Mouse (Mus musculus) macrophage (primary cell): ENCODE measurements around the gene Zfp626. TPM values are rescaled to one million over a fixed set of nuclear protein-coding genes. Genes with fewer than 3 reads are reported as not detected.
A peak's percentile ranks its signal among the peaks of the same experiment; 100 is the strongest.
"Not testable (repeated sequence)": the region's sequence is repeated elsewhere in the genome, so short reads cannot be mapped to it uniquely, and the experiment has no call there.

Experiments used
- H3K27ac ChIP-seq: fragments of 350-480 bp; formaldehyde crosslinking; 2 replicates; pipeline ENCODE4 v1.9.0; 2021
- H3K36me3 ChIP-seq: fragments of 350-480 bp; formaldehyde crosslinking; 2 replicates; pipeline ENCODE4 v1.9.0; 2021; ENCODE audit errors: inconsistent target
- H3K4me3 ChIP-seq: fragments of 350-480 bp; formaldehyde crosslinking; 2 replicates; pipeline ENCODE4 v1.9.0; 2021; ENCODE audit errors: inconsistent target
- H3K79me2 ChIP-seq: fragments of 350-480 bp; formaldehyde crosslinking; 2 replicates; pipeline ENCODE4 v1.9.0; 2021; ENCODE audit errors: inconsistent target
- WGBS: methylation state at CpG from one replicate; pipeline ENCODE4 v1.1.7; 2026; ENCODE audit warnings: inconsistent platforms; ENCODE audit not compliant: missing documents; 5-methylcytosine and 5-hydroxymethylcytosine counted together
- polyA plus RNA-seq: library from polyadenylated mRNA; stranded (reverse); fragments of 250-400 nt; gene quantifications from 3 replicates; pipeline ENCODE4 v1.2.4, GENCODE M21; 2018; ENCODE audit warnings: inconsistent platforms

Zfp626 gene
- polyA plus RNA-seq, 1 experiment from 2014 or later = 4.1 TPM

DNA sequence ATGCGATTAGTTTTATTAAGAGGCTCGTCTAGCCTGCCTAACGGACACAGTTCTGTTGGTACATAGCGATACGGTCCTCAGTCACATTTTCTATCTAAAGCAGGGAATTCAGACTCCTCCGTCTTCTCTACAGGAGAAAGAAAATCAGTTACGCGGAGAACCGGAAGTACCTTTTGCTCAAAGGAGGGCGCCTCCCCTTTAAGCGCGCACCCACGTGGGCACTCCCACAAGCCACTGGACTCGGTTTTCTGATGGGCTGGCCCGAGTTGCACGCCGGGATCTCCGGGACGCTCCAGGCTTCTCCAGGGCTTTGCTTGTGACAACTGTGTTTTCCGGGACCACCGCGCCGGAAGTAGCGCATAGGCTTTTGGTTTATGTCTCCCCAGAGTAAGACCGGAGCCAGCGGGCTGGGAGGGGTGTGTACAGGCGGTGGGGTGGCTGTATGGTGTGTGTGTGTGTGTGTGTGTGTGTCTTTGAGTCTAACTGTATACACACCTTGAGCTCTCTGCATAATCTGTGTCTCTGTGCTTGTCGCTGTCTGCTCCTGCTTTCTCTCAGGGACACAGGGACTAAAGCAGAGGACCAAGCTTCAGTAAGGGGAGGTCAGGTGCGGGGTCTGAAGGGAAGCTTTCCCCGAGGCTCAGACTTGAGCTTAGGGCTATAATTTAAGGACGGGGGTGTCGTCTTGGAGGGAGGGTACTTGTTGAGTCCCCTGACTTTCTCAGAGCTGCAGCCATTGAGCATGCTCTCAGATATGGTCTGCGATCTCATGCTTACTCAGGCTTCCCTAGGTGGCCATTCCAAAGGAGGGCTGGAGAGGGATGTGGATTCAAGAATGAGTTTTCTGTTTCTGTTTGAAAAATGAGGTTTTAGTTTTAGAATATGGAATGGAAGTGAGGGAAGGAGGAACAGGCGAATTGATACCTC lies 31.6 kb downstream of the Zfp626 start, which contains the start of gene Zfp59:
Zfp59 (plus strand) TSS at position 285 of the 927 bp plus-strand sequence.
- peaks cover 20% of the 10 kb centered on the region for H3K79me2 ChIP-seq
- WGBS = 4% methylated on average over 32 of the region's 34 CpGs
- peak within 1 kb of the TSS; percentile 59 for H3K4me3 ChIP-seq
- no peaks in the 10 kb centered on the region for H3K36me3 ChIP-seq
- H3K27ac ChIP-seq = peak within 1 kb of the TSS; percentile 52

DNA sequence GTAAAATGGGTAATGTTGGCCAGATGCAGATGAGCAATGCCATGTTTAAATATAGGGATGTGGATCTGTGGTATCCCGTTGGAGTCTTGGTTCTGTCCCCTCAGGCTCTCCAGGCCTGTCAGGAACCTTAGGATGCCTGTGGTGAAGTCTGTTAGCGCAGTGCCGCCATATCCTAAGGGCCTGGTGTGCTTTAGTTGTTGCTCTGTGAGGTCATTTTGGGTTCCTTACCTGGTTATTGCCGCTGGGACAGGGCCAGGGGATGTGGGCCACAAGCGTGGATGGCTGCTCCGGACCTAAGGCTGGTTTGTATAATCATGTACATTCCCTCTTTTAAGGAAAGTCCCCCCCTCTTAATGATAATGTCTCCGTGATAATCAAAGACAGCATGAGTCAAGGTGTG lies 32.6 kb downstream of the Zfp626 start:
- peaks cover 20% of the 10 kb centered on the region for H3K79me2 ChIP-seq
- no peak overlapping the region for H3K27ac ChIP-seq
- no peak overlapping the region for H3K4me3 ChIP-seq
- peaks cover 3% of the 10 kb centered on the region; the same call in 1 of the 2 replicates for H3K36me3 ChIP-seq
- WGBS = 98% methylated on average over 7 of the region's 7 CpGs

DNA sequence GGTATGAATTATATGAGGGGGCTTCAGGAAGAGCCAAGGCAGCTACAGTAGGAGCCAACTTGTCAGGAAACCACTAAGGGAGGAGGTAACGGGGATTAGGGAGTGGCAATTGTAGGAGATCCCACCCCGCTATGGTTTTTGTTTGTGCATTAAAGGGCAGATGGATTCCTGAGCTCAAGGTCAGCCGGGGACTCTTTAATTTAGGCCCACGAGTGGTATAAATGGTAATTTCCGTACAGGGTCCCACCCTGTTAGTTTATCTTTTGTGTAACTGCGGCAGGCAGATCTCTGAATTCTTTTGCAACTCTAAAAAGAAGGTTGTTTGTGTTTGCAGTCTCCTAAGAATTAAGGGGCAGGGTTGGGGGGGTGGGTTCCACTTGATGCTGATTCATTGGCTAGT lies 33.1 kb downstream of the Zfp626 start:
- peaks cover 20% of the 10 kb centered on the region for H3K79me2 ChIP-seq
- 93% methylated on average over 6 of the region's 6 CpGs for WGBS
- H3K27ac ChIP-seq = no peak overlapping the region
- H3K4me3 ChIP-seq = no peak overlapping the region
- H3K36me3 ChIP-seq = peaks cover 8% of the 10 kb centered on the region

DNA sequence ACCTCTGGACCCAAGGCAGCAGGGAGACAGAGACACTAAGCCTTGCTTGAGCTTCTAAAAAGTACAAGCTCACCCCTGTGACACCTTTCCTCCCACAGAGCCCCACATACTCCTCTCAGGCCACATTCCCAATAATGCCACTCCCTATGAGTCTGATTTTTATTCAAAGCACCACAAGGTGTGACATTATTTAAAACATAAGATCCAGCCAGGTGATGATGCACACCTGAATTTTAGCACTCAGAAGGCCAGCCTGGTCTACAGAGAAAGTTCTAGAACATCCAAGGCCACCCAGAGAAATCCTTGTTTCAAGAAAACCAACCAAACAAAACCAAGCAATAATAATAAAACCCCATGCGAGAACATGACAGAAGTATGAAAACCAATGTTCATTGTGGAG lies 50.2 kb downstream of the Zfp626 start, which contains the start of gene Zfp607a:
Zfp607a (plus strand) TSS at position 301 of the 400 bp plus-strand sequence.
- 100% methylated on average over 1 of the region's 1 CpGs for WGBS
- Histone ChIP-seq H3K4me3 (no peak within 1 kb of the TSS), H3K27ac (no peak within 1 kb of the TSS)

DNA sequence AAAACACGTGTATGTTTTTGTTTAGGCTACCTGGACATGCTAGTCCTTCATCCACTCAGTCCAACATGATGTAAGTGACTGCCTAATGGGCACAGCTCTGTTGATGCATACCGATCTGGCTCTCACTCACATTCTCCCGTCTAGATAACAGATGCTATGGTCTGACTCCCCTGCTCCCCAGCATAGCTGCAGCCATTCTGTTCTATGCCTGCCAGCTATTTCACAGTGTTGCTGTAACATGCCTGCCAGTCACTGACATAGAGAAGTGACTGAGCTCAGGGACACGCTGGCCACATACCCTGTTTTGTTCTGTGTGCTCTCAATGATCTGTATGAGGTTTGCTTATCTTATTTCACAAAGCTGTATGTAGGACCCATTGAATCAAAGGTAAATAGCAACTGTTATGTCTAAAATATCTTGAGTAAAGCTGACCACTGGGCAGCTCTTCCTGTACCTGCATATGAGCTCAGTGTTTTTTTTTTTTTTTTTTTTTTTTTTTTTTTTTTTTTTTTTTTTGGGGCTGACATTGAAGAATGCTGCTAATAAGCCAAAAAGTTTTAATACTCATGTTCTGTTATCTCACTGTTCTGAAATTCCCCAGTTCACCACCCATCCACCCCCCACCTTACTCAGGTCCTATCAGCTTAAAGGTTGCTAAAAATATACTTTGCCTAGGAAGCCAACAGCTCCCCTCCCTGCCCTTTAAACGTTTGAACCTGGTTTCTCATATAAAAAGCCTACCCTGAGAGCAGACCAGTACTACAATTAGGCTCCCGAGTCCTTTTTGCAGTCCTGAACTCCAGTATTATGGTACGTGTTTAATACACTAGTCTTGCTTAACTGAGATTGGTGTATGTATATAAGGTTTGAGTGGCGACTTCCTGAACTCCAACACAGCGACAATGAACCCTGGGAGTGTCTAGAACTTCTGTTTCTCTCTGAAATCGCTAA lies 52.6 kb downstream of the Zfp626 start:
- Histone ChIP-seq H3K4me3 (peak overlapping the region; percentile 68), H3K27ac (peak overlapping the region; percentile 77), H3K36me3 (peaks cover 7% of the 10 kb centered on the region; the same call in 1 of the 2 replicates), H3K79me2 (peaks cover 16% of the 10 kb centered on the region; the same call in 1 of the 2 replicates)
- whole genome bisulfite sequencing = 36% methylated on average over 10 of the region's 10 CpGs

More for the DNA sequence above, 50.2 kb downstream of the Zfp626 start, which contains the start of gene Zfp607a:
- H3K36me3 ChIP-seq = peaks cover 13% of the 10 kb centered on the region; the same call in 1 of the 2 replicates
- peaks cover 11% of the 10 kb centered on the region; the same call in 1 of the 2 replicates for H3K79me2 ChIP-seq

DNA sequence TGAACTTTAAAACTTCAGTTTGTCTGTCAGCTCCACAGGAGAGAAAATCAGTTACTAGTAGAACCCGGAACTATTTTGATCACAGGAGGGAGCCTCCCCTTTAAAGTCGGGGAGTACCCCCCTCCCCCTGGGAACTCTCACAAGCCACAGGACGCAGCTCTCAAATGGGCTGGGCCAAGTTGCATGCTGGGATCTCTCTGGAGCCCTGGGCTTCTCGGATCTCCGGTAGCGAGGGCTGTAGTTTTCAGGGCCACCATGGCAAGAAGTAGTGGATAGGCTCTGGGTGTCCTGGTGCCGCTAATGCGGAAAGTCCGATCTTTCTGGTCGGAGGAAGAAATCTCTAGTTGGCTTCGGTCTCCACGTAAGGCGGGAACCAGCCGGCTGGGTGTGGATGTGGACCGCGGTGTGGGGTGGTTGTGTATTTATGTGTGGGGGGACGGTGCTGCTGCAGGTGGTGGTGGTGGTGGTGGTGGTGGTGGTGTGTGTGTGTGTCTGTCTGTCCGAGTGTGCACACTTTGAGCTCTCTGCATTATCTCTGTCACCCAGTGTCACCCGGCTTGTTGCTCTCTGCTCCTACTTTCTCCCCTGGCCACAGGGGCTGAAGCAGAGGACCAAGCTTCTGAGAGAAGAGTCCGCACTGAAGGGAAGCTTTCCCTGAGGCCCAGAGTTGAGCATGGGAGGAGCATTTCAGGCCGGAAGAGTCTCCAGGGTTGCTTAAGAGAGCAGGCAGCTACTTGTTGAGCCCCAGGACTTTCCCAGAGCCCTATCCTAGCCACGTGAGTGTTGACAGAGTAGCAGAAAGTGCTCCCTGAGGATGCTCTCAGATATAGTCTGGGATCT lies 53.6 kb downstream of the Zfp626 start:
- Histone ChIP-seq H3K4me3 (peak overlapping the region; percentile 68), H3K79me2 (peaks cover 16% of the 10 kb centered on the region; the same call in 1 of the 2 replicates), H3K27ac (peak overlapping the region; percentile 77), H3K36me3 (peaks cover 16% of the 10 kb centered on the region)
- WGBS = under 1% methylated on average over 12 of the region's 22 CpGs

DNA sequence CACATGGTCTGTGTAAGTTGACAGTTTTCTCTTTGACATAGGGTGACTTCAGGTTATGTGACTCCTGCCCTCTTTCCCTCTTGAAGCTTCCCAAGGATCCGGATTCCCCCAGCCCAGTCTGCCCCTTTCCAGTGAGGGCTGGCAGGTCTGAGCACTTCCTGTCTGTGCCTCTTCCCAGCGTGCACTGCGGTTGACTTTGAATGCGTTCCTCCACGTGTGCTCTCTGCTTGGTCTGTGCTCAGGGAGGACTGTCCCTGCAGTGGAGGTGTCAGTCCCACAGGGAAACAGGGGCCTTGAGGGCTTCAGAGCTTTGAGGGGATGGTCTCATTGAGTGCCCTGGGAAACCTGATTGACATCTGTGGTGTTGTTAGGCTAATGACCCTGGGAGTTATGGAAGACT lies 55.6 kb downstream of the Zfp626 start:
- not testable (repeated sequence) for H3K27ac ChIP-seq, H3K4me3 ChIP-seq
- Histone ChIP-seq H3K79me2 (peaks cover 16% of the 10 kb centered on the region; the same call in 1 of the 2 replicates), H3K36me3 (peaks cover 29% of the 10 kb centered on the region)
- 92% methylated on average over 4 of the region's 5 CpGs for WGBS

Other genes with a start within 250 kb of the Zfp626 start
- 53.1 to 77.4 TPM (median 77.2 TPM) in 3 replicates for gene Akt2, start 215.6 kb upstream of the Zfp626 start, polyA plus RNA-seq
- gene Ttc9b, start 153.3 kb upstream of the Zfp626 start, polyA plus RNA-seq = not detected in 3 replicates
- 4.3 to 16.5 TPM (median 9.5 TPM) in 3 replicates for gene Map3k10, start 132.6 kb upstream of the Zfp626 start, polyA plus RNA-seq
- 0.20 to 0.76 TPM (median 0.52 TPM) in 3 replicates for gene Zfp607b, start 117.9 kb upstream of the Zfp626 start, polyA plus RNA-seq
- gene Zfp60, start 75.8 kb upstream of the Zfp626 start, polyA plus RNA-seq = 3.8 to 3.9 TPM (median 3.8 TPM) in 3 replicates
- 3.4 to 4.3 TPM (median 3.6 TPM) in 3 replicates for gene Zfp59, start 31.4 kb downstream of the Zfp626 start, polyA plus RNA-seq
- gene Zfp607a, start 50.3 kb downstream of the Zfp626 start, polyA plus RNA-seq = 3.2 to 3.5 TPM (median 3.3 TPM) in 3 replicates
- 3.0 to 4.3 TPM (median 3.5 TPM) in 3 replicates for gene Zfp974, start 122.3 kb downstream of the Zfp626 start, polyA plus RNA-seq
- gene Zfp780b, start 172.0 kb downstream of the Zfp626 start, polyA plus RNA-seq = 6.2 to 8.0 TPM (median 7.8 TPM) in 3 replicates
- 0.95 to 1.2 TPM (median 0.97 TPM) in 3 replicates for gene Zfp850, start 206.9 kb downstream of the Zfp626 start, polyA plus RNA-seq
- gene Psmc4, start 242.9 kb downstream of the Zfp626 start, polyA plus RNA-seq = 88.3 to 136 TPM (median 104 TPM) in 3 replicates